Mouse (Mus musculus) hindbrain, embryonic 10.5 days (tissue): ENCODE measurements at regions not wholly inside any gene's neighbourhood (a gene's known extent, or its start where the extent isn't known, plus 50 kb on each side); places are given as distances from the start of the nearest gene placed in this dataset.

Experiments
- DNase-seq: peaks from one replicate; pipeline ENCODE4 v3.0.0-alpha.2; 2017; ENCODE audit warnings: low spot score
- H3K27ac ChIP-seq: fragments of 300-500 bp; sonication (generic); 2 replicates; pipeline ENCODE4 v1.5.1; 2016; ENCODE audit warnings: mild to moderate bottlenecking, moderate library complexity
- H3K27me3 ChIP-seq: fragments of 300-500 bp; sonication (generic); 2 replicates; pipeline ENCODE4 v1.6.1; 2016; ENCODE audit warnings: mild to moderate bottlenecking; ENCODE audit not compliant: poor library complexity, insufficient read depth, severe bottlenecking
- H3K36me3 ChIP-seq: fragments of 300-500 bp; sonication (generic); 2 replicates; pipeline ENCODE4 v1.6.1; 2016; ENCODE audit warnings: mild to moderate bottlenecking, moderate library complexity
- H3K4me1 ChIP-seq: fragments of 300-500 bp; sonication (generic); replicated peaks from 2 replicates; pipeline ENCODE4 v1.6.1; 2016; ENCODE audit warnings: mild to moderate bottlenecking
- H3K4me3 ChIP-seq: fragments of 300-500 bp; sonication (generic); 2 replicates; pipeline ENCODE4 v1.5.1; 2016; ENCODE audit warnings: mild to moderate bottlenecking, moderate library complexity
- H3K9me3 ChIP-seq: fragments of 300-500 bp; sonication (generic); 2 replicates; pipeline ENCODE4 v1.6.1; 2016; ENCODE audit warnings: mild to moderate bottlenecking, moderate library complexity
- WGBS: fragments of 180-500 bp; shearing (Covaris S2); methylation state at CpG from one replicate; pipeline ENCODE4 v1.1.7; 2016; 5-methylcytosine and 5-hydroxymethylcytosine counted together

GRCm38 (mm10) chr15:54677660-54678059 is 793.0 kb downstream of the Gm7489 start:
- WGBS: 72% methylated on average over 8 of the region's 8 CpGs
- H3K27me3 ChIP-seq: no peaks in the 10 kb centered on the region
- H3K9me3 ChIP-seq: no peaks in the 10 kb centered on the region
- no peak overlapping the region for H3K4me3 ChIP-seq
- H3K27ac ChIP-seq: no peak overlapping the region
- no peaks in the 10 kb centered on the region for H3K36me3 ChIP-seq
- H3K4me1 ChIP-seq: no peaks in the 10 kb centered on the region
- DNase-seq: peak; percentile 7
